Mouse (Mus musculus): ENCODE data around the gene Jarid2.

GRCm38 (mm10) chr13:44808307-44808706, 79.0 kb downstream of the Jarid2 start:
- TF ChIP-seq POLR2A (IDR thresholded peaks at IDR 0.05; ENCODE audit: borderline replicate concordance, insufficient read depth, low read length) = no peak
- TF ChIP-seq CTCF (IDR thresholded peaks at IDR 0.05; ENCODE audit: borderline replicate concordance, insufficient read depth, low read depth, low read length) = no peak

Data from cerebellum, adult 2 months (tissue).